In the genomic region with DNA sequence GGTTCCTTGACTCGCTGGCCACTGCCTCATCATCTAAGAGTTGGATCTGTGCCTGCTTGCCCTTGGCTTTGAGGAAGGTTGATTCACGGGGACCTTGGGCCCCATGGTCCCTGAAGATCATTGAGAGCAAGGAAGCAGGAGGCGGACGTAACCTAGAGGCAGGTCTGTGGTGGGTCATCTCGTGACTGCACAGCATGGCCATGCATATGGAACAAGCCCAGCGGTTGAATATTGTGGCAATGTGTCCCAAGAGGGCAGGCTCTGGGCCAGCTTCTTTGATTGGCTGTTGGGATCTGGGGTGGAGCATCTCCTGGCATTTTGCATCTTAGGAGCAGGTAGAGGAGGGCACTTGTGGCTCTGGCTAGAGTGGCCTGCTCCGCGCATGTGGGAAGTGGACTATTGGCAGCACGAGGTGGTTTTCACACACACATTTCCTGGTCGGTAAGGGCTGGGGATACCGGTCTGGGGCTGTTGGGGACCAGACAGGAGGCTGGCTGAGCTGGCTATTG, we compare ENCODE assay signal across 12 mouse cellular contexts. TPM values are rescaled to one million over a fixed set of nuclear protein-coding genes. Genes with fewer than 3 reads are reported as not detected.
DNase-seq lines count a peak whose midpoint lies in the region; ATAC-seq and TF ChIP-seq lines count a peak whose summit lies in the region.
"Had no signal": no experiment of that assay in that cellular context is flagged by ENCODE, and none has a peak within 500 bp of the region (broad histone marks: within the 10 kb centered on the region; RNA-seq: fewer than 3 reads in every experiment).

No protein-coding gene starts in this region.

- ATAC-seq in embryonic facial prominence, embryonic 11.5 days (replicated peaks; ENCODE audit: insufficient number of reproducible peaks, low FRiP score, low TSS enrichment, low read depth): 0 out of 2 replicates have a peak, but pooled peaks have one; percentile 36
- ATAC-seq in activated CD4-positive, CD25-positive, alpha-beta regulatory T cell, adult 4 months: no peak

- H3K4me3 ChIP-seq in embryonic facial prominence, embryonic 11.5 days (ENCODE audit: low read depth, low read length): no peak overlapping the region
- H3K4me3 ChIP-seq in embryonic facial prominence, embryonic 10.5 days: no peak overlapping the region
- 0 out of 2 replicates have a peak overlapping the region, but pooled peaks have one; percentile 1 for H3K4me3 ChIP-seq in ES-Bruce4 (ENCODE audit: low read depth, low read length)
- H3K4me3 ChIP-seq in kidney, adult 2 months (ENCODE audit: insufficient read depth, low read depth, low read length): peak overlapping the region; percentile 33
- H3K4me3 ChIP-seq: embryonic facial prominence, embryonic 15.5 days; left cerebral cortex, adult 2 months; liver, embryonic 15.5 days had no signal

- H3K9me3 ChIP-seq in embryonic facial prominence, embryonic 11.5 days (replicated peaks; ENCODE audit: control insufficient read depth, low read length): no peaks in the 10 kb centered on the region
- no peaks in the 10 kb centered on the region for H3K9me3 ChIP-seq in embryonic facial prominence, embryonic 10.5 days
- H3K9me3 ChIP-seq in ES-Bruce4 (replicated peaks; ENCODE audit: control insufficient read depth, insufficient read depth, low read length, poor library complexity, severe bottlenecking): no peaks in the 10 kb centered on the region
- H3K9me3 ChIP-seq: embryonic facial prominence, embryonic 15.5 days; liver, embryonic 15.5 days had no signal

- 76% methylated on average over 11 of the region's 11 CpGs for WGBS in embryonic facial prominence, embryonic 11.5 days
- WGBS in embryonic facial prominence, embryonic 10.5 days: 72% methylated on average over 11 of the region's 11 CpGs
- WGBS in kidney, adult 2 months: 32% methylated on average over 11 of the region's 11 CpGs

- H3K36me3 ChIP-seq in embryonic facial prominence, embryonic 11.5 days (replicated peaks; ENCODE audit: control insufficient read depth, insufficient read depth, low read depth, low read length): no peaks in the 10 kb centered on the region
- no peaks in the 10 kb centered on the region for H3K36me3 ChIP-seq in embryonic facial prominence, embryonic 10.5 days (replicated peaks)
- no peaks in the 10 kb centered on the region for H3K36me3 ChIP-seq in ES-Bruce4 (ENCODE audit: control insufficient read depth, insufficient read depth, low read length, poor library complexity, severe bottlenecking)
- no peaks in the 10 kb centered on the region for H3K36me3 ChIP-seq in kidney, adult 2 months (ENCODE audit: control insufficient read depth, insufficient read depth, low read length)
- H3K36me3 ChIP-seq: embryonic facial prominence, embryonic 15.5 days; liver, embryonic 15.5 days had no signal

- TF ChIP-seq EP300 in ES-Bruce4 (IDR thresholded peaks at IDR 0.05; ENCODE audit: insufficient read depth, low read depth, low read length): no peak

- H3K9ac ChIP-seq in embryonic facial prominence, embryonic 11.5 days (replicated peaks; ENCODE audit: low read length): no peak overlapping the region
- H3K9ac ChIP-seq in ES-Bruce4 (ENCODE audit: low read depth, poor library complexity, severe bottlenecking): no peak overlapping the region
- H3K9ac ChIP-seq: embryonic facial prominence, embryonic 15.5 days; liver, embryonic 15.5 days had no signal

- H3K27ac ChIP-seq in embryonic facial prominence, embryonic 11.5 days (replicated peaks; ENCODE audit: low read depth, low read length): no peak overlapping the region
- H3K27ac ChIP-seq in embryonic facial prominence, embryonic 10.5 days (replicated peaks): no peak overlapping the region
- no peak overlapping the region for H3K27ac ChIP-seq in ES-Bruce4 (ENCODE audit: insufficient read depth, low read length)
- peak overlapping the region; percentile 82 for H3K27ac ChIP-seq in kidney, adult 2 months (ENCODE audit: insufficient read depth, low read depth, low read length)
- H3K27ac ChIP-seq: embryonic facial prominence, embryonic 15.5 days; left cerebral cortex, adult 2 months; liver, embryonic 15.5 days had no signal

- no peaks in the 10 kb centered on the region for H3K27me3 ChIP-seq in embryonic facial prominence, embryonic 11.5 days (ENCODE audit: control insufficient read depth, insufficient read depth, low read length)
- peaks cover 25% of the 10 kb centered on the region for H3K27me3 ChIP-seq in embryonic facial prominence, embryonic 10.5 days (replicated peaks; ENCODE audit: low read depth, poor library complexity, severe bottlenecking)
- no peaks in the 10 kb centered on the region for H3K27me3 ChIP-seq in ES-Bruce4 (ENCODE audit: control insufficient read depth, insufficient read depth, low read length, poor library complexity, severe bottlenecking)
- no peaks in the 10 kb centered on the region for H3K27me3 ChIP-seq in kidney, adult 2 months (replicated peaks; ENCODE audit: control insufficient read depth, insufficient read depth, low read length)
- H3K27me3 ChIP-seq: embryonic facial prominence, embryonic 15.5 days had no signal

- H3K4me1 ChIP-seq in embryonic facial prominence, embryonic 11.5 days (ENCODE audit: control insufficient read depth, insufficient read depth, low read length): no peaks in the 10 kb centered on the region
- peaks cover 37% of the 10 kb centered on the region for H3K4me1 ChIP-seq in embryonic facial prominence, embryonic 10.5 days
- H3K4me1 ChIP-seq in ES-Bruce4 (ENCODE audit: control insufficient read depth, insufficient read depth, low read length): peaks cover 9% of the 10 kb centered on the region
- peaks cover 21% of the 10 kb centered on the region for H3K4me1 ChIP-seq in kidney, adult 2 months (ENCODE audit: control insufficient read depth, insufficient read depth, low read length)

- no peak for TF ChIP-seq CTCF in ES-Bruce4 (IDR thresholded peaks at IDR 0.05; ENCODE audit: low read depth, low read length)
- TF ChIP-seq CTCF in kidney, adult 2 months (conservative IDR thresholded peaks at IDR 0.05; ENCODE audit: insufficient read depth, insufficient read length, low read depth, low read length): no peak

- no peak overlapping the region for H3K4me2 ChIP-seq in embryonic facial prominence, embryonic 11.5 days (ENCODE audit: low read depth, low read length)
- H3K4me2 ChIP-seq: embryonic facial prominence, embryonic 15.5 days; liver, embryonic 15.5 days had no signal

- no peak for TF ChIP-seq POLR2A in ES-Bruce4 (IDR thresholded peaks at IDR 0.05; ENCODE audit: insufficient read depth, low read length)
- TF ChIP-seq POLR2A in kidney, adult 2 months (IDR thresholded peaks at IDR 0.05; ENCODE audit: low read depth, low read length): peak; percentile 64

- DNase-seq in embryonic facial prominence, embryonic 11.5 days (ENCODE audit: low spot score): no peak
- DNase-seq in embryonic facial prominence, embryonic 10.5 days (ENCODE audit: low spot score): no peak
- peak; percentile 90 for DNase-seq in kidney, adult 2 months
- DNase-seq in lung, postnatal 10 days: peak; percentile 61
- DNase-seq in left cerebral cortex, adult 11 months (ENCODE audit: low spot score): no peak
- DNase-seq in testis, postnatal 10 days (ENCODE audit: low spot score): no peak
- DNase-seq: gastrocnemius, postnatal 25 days had no signal

RNA-seq across cellular contexts. Expression of a gene that starts 40.4 kb away (rescaled TPM):
- polyA plus RNA-seq in embryonic facial prominence, embryonic 11.5 days (2014; fragmentation: Nextera tagmentation; extraction: Ambion mirVana): 2.0 and 2.8 TPM in 2 replicates
- polyA plus RNA-seq in embryonic facial prominence, embryonic 10.5 days (2016; fragmentation: Nextera tagmentation; extraction: Ambion mirVana): 3.4 and 3.7 TPM in 2 replicates
- polyA plus RNA-seq in ES-Bruce4 (2011; ENCODE audit: insufficient read depth, insufficient read length, low read depth, missing spikeins): 1.3 and 1.9 TPM in 2 replicates
- 91.4 and 98.1 TPM in 2 replicates for polyA plus RNA-seq in kidney, adult 2 months (2012; rRNA removed)
- under 1 TPM in 1 of 2 experiments, not detected in 1; 0.06 TPM for polyA plus RNA-seq in activated CD4-positive, CD25-positive, alpha-beta regulatory T cell, adult 4 months (2017; shearing (Covaris generic))

Comparison
In these comparisons a context has a peak if more than half of its experiments do, and no peak if none do; other contexts are left out.
1. DNase-seq: peak in kidney, adult 2 months (single experiment) and lung, postnatal 10 days (single experiment); none in embryonic facial prominence, embryonic 11.5 days (single experiment), embryonic facial prominence, embryonic 10.5 days (single experiment), left cerebral cortex, adult 11 months (single experiment) and testis, postnatal 10 days (single experiment).
2. H3K4me3 ChIP-seq: peak in ES-Bruce4 (single experiment) and kidney, adult 2 months (single experiment); none in embryonic facial prominence, embryonic 11.5 days (single experiment) and embryonic facial prominence, embryonic 10.5 days (single experiment).
3. RNA of a gene that starts 40.4 kb away (polyA plus RNA-seq): 91.4 to 98.1 TPM in kidney, adult 2 months; 3.4 to 3.7 TPM in embryonic facial prominence, embryonic 10.5 days, 2.0 to 2.8 TPM in embryonic facial prominence, embryonic 11.5 days, 1.3 to 1.9 TPM in ES-Bruce4 and 0.06 TPM in activated CD4-positive, CD25-positive, alpha-beta regulatory T cell, adult 4 months; every median in the first group is over 10 times any median in the second.